In the genomic region with DNA sequence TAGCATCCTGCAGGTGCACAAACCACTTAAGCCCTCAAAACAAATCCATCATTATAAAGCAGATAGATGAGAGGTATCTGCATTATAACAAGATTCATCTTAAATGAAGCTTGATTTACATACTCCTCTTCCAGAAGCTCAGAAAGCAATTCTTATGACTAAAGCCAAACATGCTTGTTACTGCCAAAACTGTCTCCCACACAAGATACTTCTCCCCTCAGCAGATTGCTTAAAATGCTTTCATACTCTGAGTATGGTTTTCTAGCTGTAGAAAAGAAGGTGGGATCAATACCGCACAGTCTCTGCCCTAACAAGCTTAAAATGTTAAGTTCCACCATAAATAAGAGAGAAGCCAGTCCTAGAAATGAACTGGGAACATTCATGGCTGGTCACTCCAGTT, we compare ENCODE assay signal across 31 mouse cellular contexts.
A peak's percentile ranks its signal among the peaks of the same experiment; 100 is the strongest.
DNase-seq lines count a peak whose midpoint lies in the region; ATAC-seq and TF ChIP-seq lines count a peak whose summit lies in the region.
"Had no signal": no experiment of that assay in that cellular context is flagged by ENCODE, and none has a peak within 500 bp of the region (broad histone marks: within the 10 kb centered on the region; RNA-seq: fewer than 3 reads in every experiment).

No protein-coding gene starts in this region.

- H3K4me2 ChIP-seq in forebrain, postnatal 0 days (ENCODE audit: low read depth), result no peak overlapping the region
- H3K4me2 ChIP-seq in forebrain, embryonic 16.5 days (ENCODE audit: low read length), result no peak overlapping the region
- H3K4me2 ChIP-seq: embryonic facial prominence, embryonic 13.5 days; forebrain, embryonic 13.5 days; heart, embryonic 12.5 days; heart, embryonic 15.5 days; hindbrain, embryonic 13.5 days; intestine, embryonic 15.5 days had no signal

- no peak overlapping the region for H3K4me3 ChIP-seq in forebrain, postnatal 0 days (ENCODE audit: low read depth, low read length)
- H3K4me3 ChIP-seq in forebrain, embryonic 16.5 days (replicated peaks; ENCODE audit: low read length), result no peak overlapping the region
- no peak overlapping the region for H3K4me3 ChIP-seq in cortical plate, adult 2 months (ENCODE audit: insufficient read depth, low read length)
- H3K4me3 ChIP-seq: embryonic facial prominence, embryonic 10.5 days; embryonic facial prominence, embryonic 13.5 days; erythroblast, embryonic 14.5 days; forebrain, embryonic 13.5 days; heart, embryonic 12.5 days; heart, embryonic 15.5 days; hindbrain, embryonic 10.5 days; hindbrain, embryonic 13.5 days; intestine, embryonic 15.5 days had no signal

- DNase-seq in forebrain, postnatal 0 days, result peak; percentile 22
- DNase-seq in left cerebral cortex, adult 11 months (ENCODE audit: low spot score), result peak; percentile 8
- DNase-seq in left cerebral cortex, postnatal 4 days, result no peak
- no peak for DNase-seq in urinary bladder, postnatal 36 days (ENCODE audit: low spot score in 2 of 2)
- DNase-seq: adrenal gland, postnatal 10 days; adrenal gland, postnatal 36 days; B cell, adult 2 months; cerebellum, adult 11 months; cerebellum, adult 2 months; cerebellum, adult 9-11 months; cerebellum, postnatal 25 days; embryo, embryonic 11 days; gastrocnemius, postnatal 25 days; heart, adult 18-20 months; heart, postnatal 10 days; heart, postnatal 36 days had no signal

- WGBS in forebrain, postnatal 0 days, result 57% methylated on average over 1 of the region's 1 CpGs
- WGBS in forebrain, embryonic 16.5 days, result 60% methylated on average over 1 of the region's 1 CpGs

- H3K4me1 ChIP-seq in forebrain, postnatal 0 days (ENCODE audit: insufficient read depth), result peaks cover 12% of the 10 kb centered on the region
- peaks cover 16% of the 10 kb centered on the region for H3K4me1 ChIP-seq in forebrain, embryonic 16.5 days (replicated peaks; ENCODE audit: control insufficient read depth, insufficient read depth, low read length)
- H3K4me1 ChIP-seq in cortical plate, adult 2 months (ENCODE audit: control insufficient read depth, insufficient read depth, low read length), result peaks cover 6% of the 10 kb centered on the region
- H3K4me1 ChIP-seq: heart, embryonic 15.5 days; hindbrain, embryonic 10.5 days; intestine, embryonic 15.5 days had no signal

- H3K9me3 ChIP-seq in forebrain, postnatal 0 days (ENCODE audit: low read length), result no peaks in the 10 kb centered on the region
- H3K9me3 ChIP-seq in forebrain, embryonic 16.5 days (ENCODE audit: control insufficient read depth, low read length), result no peaks in the 10 kb centered on the region
- H3K9me3 ChIP-seq: embryonic facial prominence, embryonic 10.5 days; embryonic facial prominence, embryonic 13.5 days; forebrain, embryonic 13.5 days; G1E; heart, embryonic 12.5 days; heart, embryonic 15.5 days; hindbrain, embryonic 10.5 days; hindbrain, embryonic 13.5 days; intestine, embryonic 15.5 days had no signal

- intact Hi-C loops in left cerebral cortex, postnatal 4 days (cut with DNase I), result no loop called here

- no peaks in the 10 kb centered on the region for H3K27me3 ChIP-seq in forebrain, postnatal 0 days (ENCODE audit: insufficient read depth, low read length)
- no peaks in the 10 kb centered on the region for H3K27me3 ChIP-seq in forebrain, embryonic 16.5 days (replicated peaks; ENCODE audit: control insufficient read depth, insufficient read depth, low read length)
- H3K27me3 ChIP-seq: CH12.LX; embryonic facial prominence, embryonic 13.5 days; forebrain, embryonic 13.5 days; heart, embryonic 12.5 days; heart, embryonic 15.5 days; hindbrain, embryonic 13.5 days; intestine, embryonic 15.5 days; Patski had no signal

- H3K9ac ChIP-seq in forebrain, postnatal 0 days, result no peak overlapping the region
- no peak overlapping the region for H3K9ac ChIP-seq in forebrain, embryonic 16.5 days (replicated peaks; ENCODE audit: low read depth, low read length)
- H3K9ac ChIP-seq: embryonic facial prominence, embryonic 13.5 days; forebrain, embryonic 13.5 days; heart, embryonic 12.5 days; heart, embryonic 15.5 days; hindbrain, embryonic 13.5 days; intestine, embryonic 15.5 days had no signal

- no peak for TF ChIP-seq POLR2A in cortical plate, adult 2 months (IDR thresholded peaks at IDR 0.05; ENCODE audit: extremely low read depth, insufficient read depth, low read length)

- no peaks in the 10 kb centered on the region for H3K36me3 ChIP-seq in forebrain, postnatal 0 days (ENCODE audit: insufficient read depth)
- H3K36me3 ChIP-seq in forebrain, embryonic 16.5 days (ENCODE audit: control insufficient read depth, insufficient read depth), result no peaks in the 10 kb centered on the region
- H3K36me3 ChIP-seq: embryonic facial prominence, embryonic 10.5 days; embryonic facial prominence, embryonic 13.5 days; G1E; heart, embryonic 12.5 days; heart, embryonic 15.5 days; hindbrain, embryonic 10.5 days; hindbrain, embryonic 13.5 days; intestine, embryonic 15.5 days had no signal

- TF ChIP-seq CTCF in forebrain, postnatal 0 days (IDR thresholded peaks at IDR 0.05; ENCODE audit: low read depth), result no peak
- no peak for TF ChIP-seq CTCF in cortical plate, adult 2 months (IDR thresholded peaks at IDR 0.05; ENCODE audit: extremely low read depth, insufficient read depth, low read length)

- peak; percentile 39; the same call in 1 of the 2 replicates for ATAC-seq in forebrain, postnatal 0 days
- ATAC-seq in forebrain, embryonic 16.5 days, result no peak
- ATAC-seq: forebrain, embryonic 13.5 days; hindbrain, embryonic 16.5 days; intestine, embryonic 15.5 days; Patski had no signal

- 0 out of 2 replicates have a peak overlapping the region, but pooled peaks have one; percentile 10 for H3K27ac ChIP-seq in forebrain, postnatal 0 days (ENCODE audit: low read depth, low read length)
- no peak overlapping the region for H3K27ac ChIP-seq in forebrain, embryonic 16.5 days (ENCODE audit: low read length)
- peak overlapping the region; percentile 87 for H3K27ac ChIP-seq in cortical plate, adult 2 months (ENCODE audit: insufficient read depth, low read length)
- H3K27ac ChIP-seq: embryonic facial prominence, embryonic 10.5 days; embryonic facial prominence, embryonic 13.5 days; heart, embryonic 15.5 days; hindbrain, embryonic 10.5 days; intestine, embryonic 15.5 days had no signal

Comparison
In these comparisons a context has a peak if more than half of its experiments do, and no peak if none do; other contexts are left out.
1. DNase-seq: peak in forebrain, postnatal 0 days (single experiment) and left cerebral cortex, adult 11 months (single experiment); none in left cerebral cortex, postnatal 4 days (single experiment) and urinary bladder, postnatal 36 days (0 of 2).